Mouse (Mus musculus) spleen, postnatal 14 days (tissue): ENCODE data around the gene Efna4.
A peak's percentile ranks its signal among the peaks of the same experiment; 100 is the strongest.

Experiments used
- DNase-seq, 2 experiments: peaks; one replicate each; pipeline ENCODE4 v3.0.0; 2021 to 2022; ENCODE audit warnings: low spot score in 2 of 2

Efna4 gene

GRCm38 (mm10) chr3:89308089-89308488, 29.7 kb downstream of the Efna4 start:
- peak in 1 of 2 experiments; percentile 51 for DNase-seq

GRCm38 (mm10) chr3:89305551-89306325, 32.1 kb downstream of the Efna4 start:
- no peak for DNase-seq

- DNase-seq = no peak
Measured at GRCm38 (mm10) chr3:89305105-89305504, 32.7 kb downstream of the Efna4 start.

- DNase-seq = no peak
Measured at GRCm38 (mm10) chr3:89304440-89304839, 33.4 kb downstream of the Efna4 start.

GRCm38 (mm10) chr3:89300514-89300913, 37.3 kb downstream of the Efna4 start:
- DNase-seq = no peak

- no peak for DNase-seq
Measured at GRCm38 (mm10) chr3:89300071-89300470, 37.8 kb downstream of the Efna4 start.

- no peak for DNase-seq
Measured at GRCm38 (mm10) chr3:89299499-89299898, 38.3 kb downstream of the Efna4 start.

- no peak for DNase-seq
Measured at GRCm38 (mm10) chr3:89298908-89299307, 38.9 kb downstream of the Efna4 start.

- DNase-seq = no peak
Measured at GRCm38 (mm10) chr3:89296761-89297396, 40.9 kb downstream of the Efna4 start.

GRCm38 (mm10) chr3:89295685-89296230, 42.1 kb downstream of the Efna4 start:
- DNase-seq = no peak

GRCm38 (mm10) chr3:89294195-89294594, 43.6 kb downstream of the Efna4 start:
- DNase-seq = no peak

GRCm38 (mm10) chr3:89293247-89293918, 44.4 kb downstream of the Efna4 start:
- DNase-seq = no peak

GRCm38 (mm10) chr3:89292303-89292702, 45.5 kb downstream of the Efna4 start:
- no peak for DNase-seq

GRCm38 (mm10) chr3:89291874-89292273, 46.0 kb downstream of the Efna4 start:
- DNase-seq = no peak

- no peak for DNase-seq
Measured at GRCm38 (mm10) chr3:89288503-89288928, 49.3 kb downstream of the Efna4 start.

- no peak for DNase-seq
Measured at GRCm38 (mm10) chr3:89287286-89287685, 50.5 kb downstream of the Efna4 start.

- DNase-seq = no peak
Measured at GRCm38 (mm10) chr3:89285526-89285925, 52.3 kb downstream of the Efna4 start.

- no peak for DNase-seq
Measured at GRCm38 (mm10) chr3:89284261-89284660, 53.6 kb downstream of the Efna4 start.
